Mouse (Mus musculus) lung, adult 2 months (tissue): ENCODE measurements at regions not wholly inside any gene's neighbourhood (a gene's known extent, or its start where the extent isn't known, plus 50 kb on each side); places are given as distances from the start of the nearest gene placed in this dataset.

Source experiments
- CTCF ChIP-seq: fragments of 200-500 bp; IDR thresholded peaks from 2 replicates; pipeline ENCODE4 v1.5.1; 2011; ENCODE audit warnings: mild to moderate bottlenecking, low read length, control low read depth; ENCODE audit not compliant: insufficient read depth
- POLR2A ChIP-seq: fragments of 200-500 bp; IDR thresholded peaks from 2 replicates; pipeline ENCODE4 v1.6.1; 2011; ENCODE audit warnings: low read depth, mild to moderate bottlenecking, control low read depth, low read length, borderline replicate concordance; ENCODE audit errors: extremely low read depth

DNA sequence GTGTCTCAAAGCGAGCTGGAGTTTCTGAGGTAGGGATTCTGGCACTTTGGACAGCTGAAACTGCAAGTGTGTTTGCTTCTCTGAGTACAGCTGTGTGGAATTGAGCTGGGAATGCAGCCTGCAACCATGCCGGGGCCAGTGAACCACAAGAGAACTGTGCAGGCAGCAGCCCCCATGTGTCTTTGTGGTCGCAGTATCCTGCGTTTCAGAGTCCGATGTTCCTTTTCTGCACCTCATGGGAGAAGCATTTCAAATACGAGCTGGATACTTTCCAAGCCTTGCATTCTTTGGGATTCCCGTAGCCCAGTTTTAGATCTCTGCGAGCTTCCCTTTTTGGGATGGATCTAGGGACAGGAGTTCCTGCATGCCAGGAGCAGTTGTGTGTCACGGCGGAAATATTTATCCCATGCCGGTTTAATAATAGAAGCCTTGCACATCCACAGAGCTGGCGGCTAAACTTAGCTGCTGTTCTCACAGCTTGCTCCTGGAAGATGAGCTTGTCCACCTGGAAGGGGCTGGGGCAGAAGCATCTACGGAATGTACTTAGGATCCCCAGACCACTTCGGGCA lies 233.3 kb downstream of the Gadd45g start:
- TF ChIP-seq CTCF (no peak), POLR2A (no peak)
